Mouse (Mus musculus): ENCODE data around the gene Ephb3.

Gene Ephb3

GRCm38 (mm10) chr16:21208001-21208565, 3.5 kb downstream of the Ephb3 start:
- no peak for DNase-seq

DNA sequence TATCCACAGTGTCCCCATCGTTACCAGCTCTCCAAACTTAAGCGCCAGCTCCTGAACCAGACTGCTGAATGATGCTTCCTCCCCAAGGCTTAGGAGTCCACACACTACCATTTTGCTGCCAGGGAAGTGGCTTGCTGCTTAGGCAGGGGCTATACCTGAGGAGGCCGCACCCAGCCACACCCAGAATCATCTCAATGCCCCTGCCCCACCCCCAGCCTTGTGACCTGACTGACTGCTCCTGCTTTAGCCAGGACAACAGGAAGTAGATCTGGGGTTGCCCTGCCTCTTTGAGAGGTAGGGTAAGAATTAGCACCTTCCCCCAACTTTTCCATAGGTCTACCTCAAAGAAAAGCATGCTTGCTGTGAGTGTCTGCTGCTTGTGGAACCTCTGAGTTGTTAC, 4.7 kb downstream of the Ephb3 start:
- no peak for DNase-seq

GRCm38 (mm10) chr16:21210204-21210603, 5.6 kb downstream of the Ephb3 start:
- DNase-seq, result no peak

DNA sequence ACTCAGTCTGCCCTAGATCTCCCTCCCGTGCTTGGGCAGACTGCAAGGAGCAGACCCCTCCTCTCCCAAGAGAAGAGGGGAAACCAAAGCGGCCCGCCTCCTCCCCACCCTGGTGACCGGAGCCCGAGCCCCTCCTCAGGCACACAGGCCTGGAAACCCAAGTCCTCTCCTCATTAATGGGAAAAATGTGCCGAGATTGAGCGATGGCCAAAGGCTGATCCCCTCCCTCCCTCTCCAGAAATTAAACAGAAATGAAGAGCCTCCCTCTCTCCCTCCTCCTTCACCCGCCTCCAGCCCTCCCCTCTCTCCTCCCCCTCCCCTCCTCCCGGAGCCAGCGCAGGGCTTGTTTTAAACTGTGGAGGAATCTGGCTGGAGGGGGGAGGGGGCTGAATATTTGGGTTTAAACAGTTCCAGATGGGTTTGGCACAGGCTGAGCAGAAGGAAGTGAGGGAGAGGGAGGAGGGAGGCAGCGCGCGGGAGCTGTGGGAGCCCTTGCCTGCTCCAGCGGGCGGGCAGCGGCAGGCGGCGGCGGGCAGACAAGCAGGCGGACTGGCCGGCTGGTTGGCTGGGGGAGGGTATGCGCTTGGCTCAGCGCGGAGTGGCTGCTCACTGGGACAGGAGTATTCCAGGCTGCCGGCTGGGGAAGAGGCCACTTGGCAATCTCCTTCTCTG, 6.2 kb downstream of the Ephb3 start:
- DNase-seq, result peak; percentile 77

- no peak for DNase-seq
Measured at GRCm38 (mm10) chr16:21211501-21211900, 6.9 kb downstream of the Ephb3 start.

DNA sequence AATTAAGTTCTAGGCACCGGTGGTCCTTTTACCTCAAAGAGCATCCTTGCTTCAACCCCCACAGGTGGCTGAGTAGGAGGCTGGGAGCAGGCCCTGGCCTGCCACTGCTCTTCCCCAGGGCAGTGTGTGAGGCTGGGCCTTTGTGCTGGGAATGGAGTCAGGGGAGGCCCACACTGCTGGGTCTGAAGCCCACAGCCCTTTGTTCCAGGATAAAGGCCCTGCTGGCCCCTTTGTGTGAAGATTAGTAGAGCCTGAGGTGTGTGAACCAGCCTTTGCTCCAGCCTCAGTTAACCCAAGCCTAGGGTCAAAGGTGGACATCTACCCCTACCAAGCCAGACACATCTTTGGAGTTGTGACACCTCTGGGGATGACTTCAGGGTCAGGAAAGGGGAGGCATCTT, 7.8 kb downstream of the Ephb3 start:
- no peak for DNase-seq

GRCm38 (mm10) chr16:21213939-21214338, 9.4 kb downstream of the Ephb3 start:
- DNase-seq, result no peak

DNA sequence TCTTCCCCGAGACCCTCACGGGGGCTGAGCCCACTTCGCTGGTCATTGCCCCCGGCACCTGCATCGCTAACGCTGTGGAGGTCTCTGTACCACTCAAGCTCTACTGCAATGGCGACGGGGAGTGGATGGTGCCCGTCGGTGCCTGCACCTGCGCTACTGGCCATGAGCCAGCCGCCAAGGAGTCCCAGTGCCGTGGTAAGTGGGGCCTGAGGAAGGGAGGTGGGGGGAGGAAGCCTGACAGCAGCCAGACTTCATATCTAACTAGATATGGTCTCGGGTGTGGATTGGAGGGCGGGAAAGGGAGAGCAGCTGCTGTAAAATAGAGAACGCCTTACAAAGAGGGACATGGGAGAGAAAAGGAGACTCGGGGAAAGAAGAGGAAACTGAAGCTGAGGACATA, 10.2 kb downstream of the Ephb3 start:
- no peak for DNase-seq

DNA sequence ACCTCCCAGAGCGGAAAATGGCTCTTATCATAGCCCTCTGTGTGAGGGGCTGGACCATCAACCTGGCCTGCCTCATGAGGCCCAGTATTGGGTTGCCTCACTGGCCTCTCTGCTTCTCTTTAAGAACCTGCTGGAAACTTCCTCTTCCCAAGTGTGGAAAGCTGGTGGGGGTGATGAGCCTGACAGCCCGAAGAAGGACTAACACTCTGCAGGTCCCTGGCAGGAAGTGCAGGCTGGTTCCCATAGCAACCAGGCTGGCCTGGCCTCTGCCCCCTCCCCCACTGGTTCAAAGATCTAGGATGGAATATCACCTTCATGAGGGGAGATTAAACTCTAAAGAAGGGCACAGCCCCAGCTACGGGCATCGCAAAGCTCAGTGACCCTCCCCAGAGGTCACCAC, 11.5 kb downstream of the Ephb3 start:
- DNase-seq, result no peak

DNA sequence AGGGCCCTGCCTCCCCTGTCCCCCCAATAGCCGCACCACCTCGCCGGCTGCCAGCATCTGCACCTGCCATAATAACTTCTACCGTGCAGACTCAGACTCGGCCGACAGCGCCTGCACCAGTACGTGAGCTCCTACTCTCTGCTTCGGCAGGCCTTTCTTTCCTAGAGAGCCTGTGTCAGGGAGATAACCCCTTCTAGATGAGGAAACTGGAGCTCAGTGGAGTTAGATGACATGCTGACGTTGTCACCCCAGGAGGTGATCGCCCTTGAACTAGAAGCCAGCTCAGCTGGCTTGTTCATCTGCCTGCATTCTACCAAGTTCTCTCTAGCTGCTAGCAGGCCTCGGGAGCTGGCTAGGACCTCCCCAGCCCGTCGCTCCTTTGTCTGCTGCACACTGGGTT, 12.7 kb downstream of the Ephb3 start:
- no peak for DNase-seq

DNA sequence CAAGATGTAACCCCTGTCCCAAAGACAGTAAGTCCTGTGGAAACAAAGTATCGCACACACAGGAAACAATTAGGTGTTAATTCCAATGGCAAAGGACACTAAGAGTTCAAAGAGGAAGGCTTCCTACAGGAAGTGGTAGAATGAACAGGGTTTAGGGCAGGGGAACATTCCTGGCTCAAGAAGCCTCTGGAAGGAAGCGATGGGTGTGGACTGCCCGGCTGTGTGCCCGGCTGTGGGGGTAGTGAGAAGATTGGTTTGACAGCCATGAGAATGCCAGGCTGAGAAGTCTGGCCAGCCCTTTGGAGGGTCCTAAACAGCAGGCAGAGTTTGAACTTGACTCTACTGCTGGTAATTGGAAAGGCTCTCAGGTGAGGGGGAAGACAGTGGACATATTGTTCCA, 15.1 kb downstream of the Ephb3 start:
- no peak for DNase-seq

DNA sequence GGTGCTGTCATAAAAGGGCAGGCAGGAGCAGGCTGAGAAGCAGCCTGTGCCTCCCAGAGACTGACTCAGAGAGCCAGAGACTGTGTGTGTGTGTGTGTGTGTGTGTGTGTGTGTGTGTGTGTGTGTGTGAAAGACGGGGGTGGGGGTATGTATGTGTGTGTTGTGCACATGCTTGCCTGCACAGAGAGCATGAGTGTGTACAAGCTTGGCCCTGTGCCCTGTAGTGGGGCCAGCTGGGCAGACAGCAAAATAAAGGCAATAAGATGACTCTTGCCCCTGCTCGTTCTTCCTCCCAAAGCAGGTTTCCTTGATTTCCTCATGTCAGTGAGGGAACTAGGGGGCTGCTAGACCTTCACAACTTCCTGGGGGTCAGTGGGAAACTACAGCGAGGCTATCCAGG, 18.5 kb downstream of the Ephb3 start:
- DNase-seq, result no peak

- DNase-seq, result no peak
Measured at GRCm38 (mm10) chr16:21224648-21225240, 20.2 kb downstream of the Ephb3 start.

DNA sequence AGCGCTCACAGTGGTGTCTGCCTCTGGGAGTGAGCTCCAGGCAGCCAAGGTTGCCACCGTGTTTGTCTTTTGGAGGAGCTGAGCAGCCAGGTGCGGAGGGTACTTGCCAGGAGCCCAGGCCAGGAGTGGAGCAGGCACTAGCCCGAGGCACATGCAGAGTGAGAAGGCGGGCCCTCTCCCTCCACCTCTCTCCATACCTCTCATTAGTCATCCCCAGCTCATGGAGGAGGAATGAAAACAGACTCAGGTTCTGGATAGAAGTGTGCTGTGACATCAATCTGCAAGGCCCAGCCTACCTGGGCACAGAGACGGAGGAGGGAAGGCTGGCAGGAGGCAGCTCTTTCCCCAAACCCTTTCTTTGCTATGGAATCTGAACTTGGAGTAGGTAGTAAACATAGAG, 22.1 kb downstream of the Ephb3 start:
- DNase-seq, result no peak

DNA sequence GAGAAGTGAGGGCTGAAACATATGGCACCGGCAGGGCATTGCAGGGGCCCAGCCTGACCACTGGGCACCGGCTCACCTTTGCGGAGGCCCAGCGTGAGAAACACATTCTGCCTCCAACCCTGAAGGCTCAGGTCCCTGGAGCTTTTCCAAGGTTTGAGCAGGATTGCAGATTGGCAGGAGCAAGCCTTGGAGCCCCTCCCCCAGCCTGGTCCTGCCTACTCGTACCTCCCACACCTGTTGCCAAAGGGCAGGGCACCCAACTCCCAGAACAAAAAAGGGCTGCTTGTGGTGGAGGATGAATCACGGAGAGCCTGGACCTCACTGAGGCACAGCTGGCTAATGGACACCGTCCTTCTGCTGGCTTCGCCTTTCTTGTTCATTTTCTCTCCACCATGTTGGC, 30.6 kb downstream of the Ephb3 start:
- DNase-seq, result no peak

DNA sequence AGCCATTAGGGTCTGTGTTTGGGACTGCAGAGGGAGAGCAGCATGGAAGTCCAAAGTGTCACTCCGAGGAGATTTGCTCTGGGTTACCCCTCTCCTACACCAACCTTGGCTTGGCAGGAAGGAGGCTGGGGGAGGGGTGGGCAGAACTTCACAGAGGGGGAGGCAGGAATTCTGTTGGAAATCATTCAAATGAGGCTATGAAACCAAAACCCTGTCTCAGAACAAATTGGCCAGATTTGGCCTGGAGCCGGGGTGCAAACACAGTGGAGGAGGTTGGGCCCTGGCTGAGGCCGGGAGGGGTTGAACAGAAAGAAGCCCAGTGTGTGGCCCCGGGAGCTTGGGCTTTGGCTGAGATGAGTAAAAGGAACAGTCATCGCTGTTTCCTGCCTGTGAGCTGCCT, 34.2 kb downstream of the Ephb3 start:
- peak; percentile 67 for DNase-seq

GRCm38 (mm10) chr16:21240547-21240946, 36.0 kb downstream of the Ephb3 start:
- no peak for DNase-seq

GRCm38 (mm10) chr16:21241030-21241429, 36.5 kb downstream of the Ephb3 start:
- no peak for DNase-seq

DNA sequence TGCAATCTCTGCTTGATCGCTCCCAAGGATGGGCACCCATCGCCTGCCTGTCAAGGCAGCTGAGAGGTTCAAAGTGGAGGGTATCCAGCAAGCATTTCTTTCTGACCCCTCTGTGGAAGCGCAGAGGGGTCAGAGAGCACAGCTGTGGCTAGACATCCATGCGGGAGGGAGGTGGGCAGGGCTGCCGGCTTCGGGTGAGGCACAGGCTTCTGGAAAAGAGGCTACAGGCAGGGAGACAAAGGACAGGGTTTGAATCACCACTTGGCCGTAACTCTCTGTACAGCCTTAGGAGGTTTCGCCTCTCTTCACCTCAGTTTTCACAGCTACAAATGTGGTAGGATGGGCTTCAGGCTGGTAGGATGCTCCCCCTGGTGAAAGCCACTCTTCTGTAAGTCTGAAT, 38.4 kb downstream of the Ephb3 start:
- DNase-seq, result no peak

GRCm38 (mm10) chr16:21244803-21245202, 40.2 kb downstream of the Ephb3 start:
- DNase-seq, result no peak

- DNase-seq, result no peak
Measured at GRCm38 (mm10) chr16:21245387-21245786, 40.8 kb downstream of the Ephb3 start.

- peak; percentile 80 for DNase-seq
Measured at GRCm38 (mm10) chr16:21245931-21246390, 41.4 kb downstream of the Ephb3 start.

DNA sequence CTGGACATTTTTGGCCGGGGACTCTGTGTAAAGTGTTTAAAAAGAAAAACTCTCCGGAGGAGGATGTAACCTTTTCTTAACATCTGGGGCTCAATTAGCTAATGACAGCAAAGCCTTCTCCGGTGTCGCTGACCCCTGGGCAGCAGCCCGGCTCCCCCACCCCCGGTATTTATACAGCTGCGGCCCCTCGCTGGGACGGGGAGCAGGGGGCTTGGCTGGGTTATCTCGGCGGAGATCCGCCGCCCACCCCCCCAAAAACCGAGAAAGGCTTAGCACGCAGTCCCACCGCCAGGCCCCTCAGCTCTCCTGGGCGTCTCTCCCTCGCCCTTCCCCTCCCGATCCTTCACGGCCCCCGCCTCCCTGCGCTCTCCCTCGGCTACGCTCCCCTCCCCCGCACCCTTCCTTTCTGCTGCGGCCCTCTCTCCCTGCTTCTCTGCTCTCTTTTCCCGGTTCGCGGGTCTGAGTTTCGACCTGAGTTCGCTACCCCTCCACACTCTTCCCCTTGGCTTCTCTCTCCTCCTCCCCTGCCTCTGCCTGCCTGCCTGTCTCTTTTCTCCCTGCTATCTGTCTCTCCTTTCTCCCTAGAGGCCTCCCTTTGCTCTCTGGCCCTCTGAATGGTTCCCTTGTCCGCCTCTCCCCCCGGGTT, 42.0 kb downstream of the Ephb3 start:
- peak; percentile 56 for DNase-seq

DNA sequence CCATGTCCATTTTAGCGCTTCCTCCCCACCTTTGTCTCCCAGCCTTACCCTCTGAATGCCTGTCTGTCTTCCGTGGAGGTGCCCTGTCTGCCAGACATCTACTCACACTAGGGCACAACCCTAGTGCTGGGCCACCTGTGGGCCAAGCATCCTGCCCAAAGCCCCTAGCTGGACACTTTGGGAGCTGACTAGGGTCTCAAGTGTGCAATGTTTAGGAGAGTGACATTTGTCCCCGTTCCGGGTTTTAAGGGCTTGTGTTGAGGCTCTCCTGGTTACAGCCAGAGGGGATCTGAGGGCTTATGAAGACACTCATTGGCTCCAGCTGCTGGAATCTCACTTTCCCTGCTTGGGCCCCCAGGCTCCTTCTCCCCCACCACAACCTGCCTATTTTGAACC, 42.5 kb downstream of the Ephb3 start:
- no peak for DNase-seq

Measured in right cerebral cortex, postnatal 4 days (tissue).